Mouse (Mus musculus) layer of hippocampus, adult 11-12 months (tissue): ENCODE measurements around the gene Olfr156.
"Not testable (repeated sequence)": the region's sequence is repeated elsewhere in the genome, so short reads cannot be mapped to it uniquely, and the experiment has no call there.

ENCODE experiments used
- DNase-seq: peaks from one replicate; pipeline ENCODE4 v3.0.0; 2022; ENCODE audit warnings: low spot score

Gene Olfr156

DNA sequence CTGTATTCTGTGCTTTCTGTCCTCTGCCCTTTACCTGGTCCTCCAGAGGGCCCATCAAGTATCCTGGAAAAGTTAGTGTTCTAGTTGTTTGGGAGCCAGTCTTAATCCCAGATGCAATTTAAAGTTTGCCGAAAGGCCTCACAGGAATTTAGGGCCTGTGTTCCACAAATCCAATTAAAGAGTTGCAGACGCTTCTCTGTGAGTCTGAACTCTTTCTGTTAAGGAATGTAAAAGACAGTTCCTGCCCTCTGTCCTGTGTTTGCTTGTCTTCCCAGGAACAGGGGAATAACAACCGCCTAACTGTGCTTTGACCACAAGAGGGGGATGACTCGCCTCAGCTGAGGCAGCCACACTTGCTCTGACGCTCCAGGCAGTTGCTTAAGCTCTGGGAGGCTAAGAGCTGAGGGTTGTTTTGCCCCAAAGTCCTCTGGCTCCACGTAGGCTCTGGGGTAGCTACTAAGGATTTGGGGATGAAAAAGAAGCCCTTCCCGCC, at the start of gene Olfr156:
Gene Olfr156, minus strand, starts transcription at position 51 of the 493 bp plus-strand sequence.
- no peak for DNase-seq

DNA sequence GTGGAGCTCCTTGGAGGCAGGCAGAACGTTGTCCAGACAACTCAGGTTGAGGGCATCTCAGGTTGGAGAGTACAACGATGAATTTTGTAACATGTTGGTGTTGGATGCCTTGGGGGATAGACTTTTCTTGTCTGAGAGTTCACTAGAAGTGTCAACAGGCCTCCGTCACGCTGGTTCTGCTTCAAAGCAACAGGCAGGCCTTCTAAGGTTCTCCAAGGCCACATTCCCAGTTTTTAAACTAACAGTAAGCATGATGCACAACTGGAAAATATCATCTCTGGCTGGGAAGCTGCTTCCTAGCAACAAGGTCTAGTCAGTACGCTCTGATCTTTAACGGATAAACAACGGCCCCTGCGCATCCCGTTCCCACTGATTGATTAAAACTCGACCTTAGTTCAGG, 46.1 kb upstream of the Olfr156 start:
- DNase-seq = no peak

DNA sequence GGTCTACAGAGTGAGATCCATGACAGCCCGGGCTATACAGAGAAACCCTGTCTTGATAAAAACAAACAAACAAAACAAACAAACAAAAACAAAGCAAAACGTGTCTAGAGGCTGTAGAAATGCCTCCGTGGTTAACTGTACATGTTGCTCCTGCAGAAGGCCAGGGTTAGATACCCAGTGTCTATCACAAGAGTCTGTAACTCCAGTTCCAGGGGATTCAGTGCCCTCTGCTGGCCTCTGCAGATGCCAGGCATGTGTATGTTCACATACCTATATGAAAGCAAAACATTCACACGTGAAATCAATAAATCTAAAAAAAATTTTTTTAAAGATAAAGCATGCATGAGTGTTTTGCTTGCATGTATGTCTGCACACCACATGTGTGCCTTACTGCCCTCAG, 39.6 kb upstream of the Olfr156 start:
- DNase-seq = no peak

- DNase-seq = peak; percentile 77
Observed at GRCm38 (mm10) chr4:43860744-43861519, 37.2 kb upstream of the Olfr156 start.

DNA sequence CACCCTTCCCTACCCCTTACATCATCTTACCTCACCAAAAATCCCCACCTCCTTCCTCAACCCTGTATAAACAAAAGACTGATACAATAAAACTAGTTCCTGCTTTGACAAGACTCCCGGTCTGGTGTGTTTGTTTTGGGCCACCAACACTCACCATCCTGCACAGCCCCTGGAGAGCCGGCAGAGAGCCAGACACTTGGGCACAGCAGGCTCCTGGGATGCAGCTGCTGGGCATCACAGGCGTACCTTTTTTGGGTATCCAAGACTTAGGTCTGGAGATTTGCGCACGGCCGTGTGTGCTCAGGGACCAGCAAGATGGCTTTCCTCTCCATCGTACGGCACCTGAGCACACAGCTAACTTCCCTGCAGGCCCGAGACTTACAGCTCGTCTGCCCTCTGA, 36.2 kb upstream of the Olfr156 start:
- DNase-seq = no peak

GRCm38 (mm10) chr4:43854101-43854500, 30.4 kb upstream of the Olfr156 start:
- DNase-seq = no peak

GRCm38 (mm10) chr4:43851265-43851664, 27.6 kb upstream of the Olfr156 start, which contains the start of gene Olfr155:
Gene Olfr155, plus strand, starts transcription at chr4:43851565.
- no peak for DNase-seq

GRCm38 (mm10) chr4:43840101-43840500, 16.4 kb upstream of the Olfr156 start, which contains the start of gene Olfr157:
Gene Olfr157, minus strand, starts transcription at chr4:43840201.
- no peak for DNase-seq

DNA sequence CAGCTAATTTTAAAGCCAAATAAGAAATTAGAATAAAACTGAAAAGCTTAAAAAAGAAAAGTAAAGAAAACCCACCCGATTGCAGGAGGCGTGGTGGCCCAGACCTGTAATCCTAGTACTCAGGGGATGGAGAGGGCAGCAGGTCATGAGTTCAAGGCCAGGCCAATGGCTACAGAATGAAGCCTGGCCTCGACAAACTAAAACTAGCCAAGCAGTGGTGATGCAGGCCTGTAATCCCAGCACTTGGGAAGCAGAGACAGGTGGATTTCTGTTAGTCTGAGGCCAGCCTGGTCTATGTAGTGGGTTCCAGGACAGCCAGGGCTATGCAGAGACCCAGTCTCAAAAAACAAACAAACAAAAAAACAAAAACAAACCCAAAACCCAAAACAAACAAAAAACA, 14.6 kb upstream of the Olfr156 start:
- no peak for DNase-seq

GRCm38 (mm10) chr4:43834749-43835148, 11.1 kb upstream of the Olfr156 start:
- no peak for DNase-seq

- DNase-seq = no peak
Observed at GRCm38 (mm10) chr4:43833752-43834151, 10.1 kb upstream of the Olfr156 start.

DNA sequence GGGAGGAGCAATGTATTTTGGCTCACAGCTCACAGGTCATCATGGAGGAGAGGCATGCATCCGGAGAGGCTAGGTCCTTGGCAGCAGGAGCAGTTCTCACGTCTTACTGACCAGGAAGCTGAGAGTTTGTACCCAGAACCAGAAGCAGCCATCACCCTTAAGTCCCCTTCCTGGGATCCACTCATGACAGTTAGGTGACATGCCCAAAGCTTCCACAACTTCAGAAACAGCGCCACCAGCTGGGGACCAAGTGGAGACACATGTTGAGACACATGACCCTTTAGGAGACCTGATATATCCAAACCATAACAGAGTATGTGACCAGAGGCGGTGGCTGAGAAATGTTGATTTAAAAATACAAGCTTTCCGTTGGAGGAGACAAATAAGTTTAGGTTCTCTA, 8.3 kb upstream of the Olfr156 start:
- no peak for DNase-seq

DNA sequence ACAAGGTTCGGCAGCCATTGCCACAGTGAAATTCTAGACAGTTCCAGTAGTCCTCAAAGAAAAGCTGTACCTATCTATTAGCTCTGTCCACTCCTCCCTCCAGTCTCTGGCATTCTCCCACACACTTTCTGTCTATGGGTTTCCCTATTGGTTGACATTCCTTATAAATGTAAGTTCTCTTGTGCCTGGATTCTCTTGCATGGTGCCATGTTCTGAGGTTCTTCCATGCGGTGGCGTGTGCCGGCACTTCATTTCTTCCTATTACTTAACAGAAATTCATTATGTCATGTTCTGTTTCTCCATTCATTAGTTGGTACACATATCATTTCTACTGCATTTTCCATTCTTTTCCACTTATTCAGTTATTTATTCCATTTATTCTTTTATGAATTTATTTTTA, 5.1 kb upstream of the Olfr156 start:
- no peak for DNase-seq

DNA sequence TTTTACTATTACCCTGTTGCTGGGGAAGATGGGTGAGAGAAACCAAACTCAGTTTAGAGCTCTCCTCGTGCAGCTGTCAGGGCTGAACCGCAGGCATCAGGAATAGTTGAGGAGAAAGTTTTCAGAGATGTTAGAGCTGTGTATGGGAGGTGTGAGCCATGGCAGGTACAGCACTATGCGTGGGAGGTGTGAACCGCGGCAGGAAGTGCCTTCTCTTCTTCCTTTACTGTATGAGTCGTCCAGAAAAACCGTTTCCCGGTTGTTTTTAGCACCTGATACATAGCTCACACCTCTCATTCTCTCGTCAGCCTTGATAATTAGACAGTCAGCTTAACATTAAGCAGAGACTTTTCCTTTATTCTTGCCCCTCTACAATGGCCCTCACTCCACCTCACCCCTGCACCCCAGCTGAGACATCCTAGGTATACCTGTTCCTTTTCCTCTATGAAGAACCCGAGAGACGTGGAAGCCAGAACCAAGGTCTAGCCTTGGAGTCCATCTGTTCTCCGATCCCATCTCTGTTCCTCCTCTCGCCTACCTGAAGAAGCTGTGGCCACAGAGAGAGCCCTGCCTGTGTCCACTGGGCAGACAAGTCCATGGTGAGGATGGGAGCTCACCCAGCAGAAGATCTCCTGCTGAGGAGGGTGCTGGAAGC, 672 bp downstream of the Olfr156 start:
- DNase-seq = no peak

- no peak for DNase-seq
Observed at GRCm38 (mm10) chr4:43798936-43799335, 24.8 kb downstream of the Olfr156 start.

DNA sequence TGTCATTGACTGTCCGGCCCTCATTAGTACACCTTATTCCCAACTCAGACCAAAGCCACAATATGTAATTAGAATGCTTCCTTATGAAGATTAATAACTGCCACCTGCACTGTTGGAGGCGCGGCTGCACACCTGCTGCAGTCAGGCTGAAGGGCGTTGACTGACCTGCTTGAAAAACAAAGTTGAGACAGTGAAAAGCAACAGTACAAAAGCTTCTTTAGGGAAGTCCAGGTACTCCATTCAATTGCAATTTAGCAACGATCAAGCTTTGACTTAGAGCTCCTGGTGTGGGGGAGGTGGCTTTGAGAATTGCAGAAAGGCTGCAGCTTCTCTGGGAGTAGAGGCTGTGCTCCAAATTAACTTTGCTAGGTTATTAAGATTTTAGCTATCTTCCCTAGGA, 27.9 kb downstream of the Olfr156 start:
- DNase-seq = not testable (repeated sequence)

DNA sequence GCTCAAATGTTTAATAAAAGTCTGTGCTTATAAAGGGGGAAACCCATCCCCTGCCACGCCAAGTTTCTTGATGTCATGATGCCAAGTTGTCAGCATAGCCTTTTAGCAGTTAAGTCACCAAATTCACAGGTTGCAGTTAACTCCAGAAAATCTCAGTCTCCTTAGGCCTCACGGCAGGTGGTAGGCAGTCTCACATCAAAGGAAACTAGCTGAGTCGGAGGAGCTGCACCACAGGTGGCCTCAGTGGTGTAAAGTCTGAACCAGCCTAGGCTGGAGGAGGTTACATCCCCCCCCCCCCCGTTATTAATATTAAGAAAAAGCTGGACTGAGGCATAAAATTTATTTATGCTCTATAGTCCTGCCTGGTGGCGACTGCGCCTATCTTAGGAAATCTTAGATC, 28.4 kb downstream of the Olfr156 start:
- no peak for DNase-seq

GRCm38 (mm10) chr4:43772304-43772703, 51.4 kb downstream of the Olfr156 start:
- DNase-seq = no peak

DNA sequence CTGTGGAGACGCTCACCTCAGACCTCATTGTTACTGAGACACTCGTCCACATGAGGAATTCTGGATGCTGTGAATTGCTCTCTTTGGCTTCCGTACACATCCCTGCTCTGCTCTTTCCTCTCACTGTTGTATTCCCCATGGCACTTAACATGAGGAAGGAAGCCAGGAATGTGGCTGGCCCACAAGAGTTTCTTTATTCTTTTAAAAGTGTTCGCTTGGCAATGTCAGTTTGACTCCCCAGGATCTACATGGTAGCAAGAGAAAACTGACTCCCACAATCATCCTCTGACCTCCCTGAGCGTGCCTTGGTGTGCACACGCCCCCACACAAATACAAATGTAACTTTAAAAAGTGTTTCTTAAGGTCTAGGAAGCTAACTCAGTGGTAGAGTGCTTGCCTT, 52.1 kb downstream of the Olfr156 start:
- no peak for DNase-seq

GRCm38 (mm10) chr4:43770909-43771308, 52.8 kb downstream of the Olfr156 start, which contains the start of gene Olfr159:
Gene Olfr159, minus strand, starts transcription at chr4:43771009.
- DNase-seq = no peak
